Mouse (Mus musculus) erythroblast, adult 5-6 weeks (primary cell): ENCODE results near the gene Il21r. TPM values are rescaled to one million over a fixed set of nuclear protein-coding genes. Genes with fewer than 3 reads are reported as not detected.

Experiments used
- ATAC-seq: replicated peaks from 2 replicates; pipeline ENCODE4 v1.8.0; 2016; ENCODE audit warnings: moderate number of reproducible peaks, mild to moderate bottlenecking, moderate TSS enrichment, inconsistent platforms; ENCODE audit not compliant: poor library complexity, low FRiP score, severe bottlenecking
- total RNA-seq, 2 experiments: library from RNA; stranded (forward) in 1 of 2; stranded (reverse) in 1 of 2; fragments of 150-400 nt in 1 of 2; fragments of 200-764, 138-1000 nt in 1 of 2; gene quantifications; 2 replicates each; pipeline versions ENCODE4 v1.2.3 to v1.2.4; 2015 to 2017; ENCODE audit warnings: low replicate concordance in 2 of 2

Il21r gene
- total RNA-seq, 2 experiments from 2014 or later = 0.43 to 1.3 TPM

DNA sequence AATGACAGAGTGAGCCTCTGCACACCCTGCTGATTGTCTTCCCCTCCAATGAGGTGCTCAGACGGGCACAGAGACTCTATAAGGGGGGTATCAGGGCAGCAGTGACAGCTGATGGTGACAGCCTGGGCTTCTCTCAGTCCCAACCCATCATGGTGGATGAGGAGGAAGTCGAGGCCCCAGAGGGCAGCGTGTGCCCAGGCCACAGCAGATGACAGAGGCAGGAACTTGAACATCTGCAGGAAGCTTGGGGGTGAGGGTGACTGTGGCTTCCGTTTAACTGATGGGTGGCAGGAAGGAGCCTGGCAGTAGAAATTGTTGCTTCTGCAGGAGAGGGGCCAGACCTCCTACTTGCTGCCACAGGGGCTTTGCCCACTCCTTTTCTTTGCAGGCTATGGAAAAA lies 27.1 kb downstream of the Il21r start:
- ATAC-seq = no peak

DNA sequence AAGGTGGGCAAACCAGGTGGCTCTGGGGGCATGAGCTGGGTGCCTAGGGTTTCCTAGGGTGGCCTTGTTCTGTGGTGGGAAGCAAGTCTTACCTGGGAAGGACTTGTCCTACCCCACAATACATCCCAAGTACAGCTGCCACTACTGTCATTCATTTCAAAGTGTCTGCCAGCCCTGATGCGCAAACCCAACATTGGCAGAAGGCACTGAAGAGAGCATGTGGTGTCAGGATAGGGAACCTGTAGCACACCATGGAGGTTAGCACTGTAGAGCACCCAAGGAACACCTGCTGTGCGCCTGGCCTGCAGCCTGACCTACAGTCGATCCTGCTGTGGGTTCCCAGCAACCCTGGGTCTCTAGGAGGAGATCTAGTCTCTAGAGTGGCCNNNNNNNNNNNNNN lies 27.8 kb downstream of the Il21r start:
- no peak for ATAC-seq

DNA sequence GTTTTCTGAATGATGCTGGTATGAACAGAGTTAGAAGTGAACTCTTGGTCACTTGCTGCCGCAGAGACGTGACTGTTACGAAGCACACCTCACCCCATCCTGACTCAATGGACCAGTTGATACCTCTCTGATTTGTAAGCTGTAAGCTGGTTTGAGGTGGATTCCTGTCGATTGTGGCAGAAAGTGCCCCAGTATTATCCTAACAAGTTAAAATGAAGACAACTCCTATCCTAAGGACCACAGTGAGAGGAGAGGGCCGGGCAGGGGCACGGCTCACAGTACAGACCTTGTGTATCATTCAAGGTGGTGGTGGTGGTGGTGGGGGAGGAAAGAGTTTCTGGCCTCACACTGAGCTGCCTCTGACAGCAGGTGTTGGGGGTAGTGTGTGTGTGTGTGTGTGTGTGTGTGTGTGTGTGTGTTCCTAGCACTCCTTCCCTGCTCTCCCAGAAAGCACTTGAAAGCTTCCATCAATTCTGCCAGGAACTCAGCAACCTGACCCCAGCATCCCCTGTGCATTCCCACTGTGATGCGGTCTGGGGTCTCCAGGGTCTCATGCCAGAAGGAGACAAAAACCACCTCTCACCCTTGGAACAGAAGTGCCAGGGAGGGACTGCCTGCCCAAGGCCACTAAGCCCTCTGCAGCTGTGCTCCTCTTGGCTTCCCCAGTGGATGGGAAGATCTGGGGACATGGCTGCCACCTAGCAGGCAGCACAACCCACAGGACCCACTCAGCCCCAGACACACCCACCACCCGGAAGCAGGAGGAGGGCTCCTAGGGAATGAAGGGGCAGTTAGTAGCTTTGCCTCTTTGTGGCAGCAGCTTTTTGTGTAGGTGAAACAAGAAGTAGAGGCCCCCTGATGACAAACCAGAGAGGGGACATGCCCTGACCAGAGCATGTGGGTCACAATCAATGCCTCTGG lies 34.3 kb downstream of the Il21r start:
- ATAC-seq = no peak

DNA sequence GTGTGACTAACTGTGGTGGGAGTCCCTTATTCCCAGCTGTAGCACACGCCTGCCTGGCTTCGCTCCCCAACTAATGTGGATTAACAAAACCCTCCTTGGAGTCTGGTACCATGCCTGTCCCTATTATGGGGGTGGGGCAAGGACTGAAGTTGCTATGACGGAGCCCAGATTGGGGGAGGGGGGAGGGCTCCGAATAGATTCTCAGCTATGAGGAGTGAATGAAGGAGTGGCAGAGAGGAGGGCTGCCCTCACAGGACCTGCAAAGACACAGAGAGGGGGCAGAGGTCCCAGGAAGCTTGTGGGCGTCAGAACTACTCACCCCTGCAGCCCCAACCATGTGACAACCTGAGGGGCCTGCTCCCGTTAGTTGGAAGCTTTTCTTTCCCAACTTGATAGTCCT lies 35.1 kb downstream of the Il21r start:
- no peak for ATAC-seq

DNA sequence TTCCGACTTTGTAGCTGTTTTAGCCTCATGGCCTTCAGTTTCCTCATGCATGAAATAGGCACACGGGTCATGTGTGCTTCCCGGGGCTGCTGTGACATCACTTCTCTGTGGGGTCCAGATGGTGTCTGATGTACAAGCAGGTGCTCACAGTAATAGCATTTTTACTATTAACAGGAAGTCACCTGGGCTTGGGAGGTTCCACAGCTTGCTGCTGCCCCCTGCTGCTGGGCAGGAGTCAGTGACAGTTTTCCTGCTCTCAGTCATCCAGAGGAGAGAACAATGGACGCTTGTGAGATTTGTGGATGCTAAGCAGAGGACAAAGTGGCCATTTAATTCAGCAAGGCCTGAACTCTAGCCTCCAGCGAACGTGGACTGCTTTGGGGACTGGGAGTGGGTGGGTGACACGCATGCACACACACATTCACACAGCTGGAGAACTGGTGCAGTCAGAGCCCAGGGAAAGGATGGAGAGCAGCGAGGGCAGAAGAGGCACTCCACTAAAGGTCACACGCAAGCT lies 35.7 kb downstream of the Il21r start:
- ATAC-seq = no peak

DNA sequence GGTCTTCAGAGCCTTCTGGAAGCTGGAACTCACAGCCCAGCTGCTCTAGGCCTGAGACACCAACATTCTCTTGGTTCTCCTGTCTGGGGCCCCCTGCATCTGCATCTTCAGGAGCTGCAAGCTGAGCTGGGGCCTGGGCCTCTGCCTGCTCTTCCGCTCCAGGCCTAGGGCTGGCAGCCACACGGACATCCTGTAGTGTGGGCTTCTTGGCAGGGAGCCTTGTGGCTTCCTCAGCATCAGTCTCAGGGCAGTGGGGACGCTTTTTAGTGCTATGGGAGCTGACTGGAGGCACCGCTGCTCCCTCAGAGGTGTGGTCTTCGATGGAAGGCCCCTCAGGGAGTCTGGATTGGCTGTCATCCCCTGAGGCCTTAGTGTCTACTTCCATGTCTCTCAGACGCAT lies 40.7 kb downstream of the Il21r start:
- no peak for ATAC-seq

DNA sequence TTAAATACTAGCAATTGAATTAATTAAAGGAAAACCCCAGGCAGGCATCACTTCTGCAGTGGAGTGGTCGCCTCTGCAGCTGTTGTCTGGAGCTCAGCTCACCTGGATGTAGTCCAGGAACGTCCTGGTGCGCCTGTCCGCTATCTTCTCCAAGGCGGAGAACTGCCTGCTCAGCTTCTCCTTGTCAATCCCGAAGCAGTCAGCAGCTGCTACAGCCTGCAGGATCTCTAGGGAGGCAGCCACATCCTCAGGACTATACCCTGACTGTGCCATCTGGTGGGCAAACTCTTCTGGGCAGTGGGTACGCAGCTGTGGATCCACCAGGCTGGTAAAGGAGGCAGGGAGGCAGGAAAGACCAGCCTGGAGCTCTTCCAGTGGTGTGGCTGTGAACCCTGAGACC lies 42.2 kb downstream of the Il21r start:
- no peak for ATAC-seq

DNA sequence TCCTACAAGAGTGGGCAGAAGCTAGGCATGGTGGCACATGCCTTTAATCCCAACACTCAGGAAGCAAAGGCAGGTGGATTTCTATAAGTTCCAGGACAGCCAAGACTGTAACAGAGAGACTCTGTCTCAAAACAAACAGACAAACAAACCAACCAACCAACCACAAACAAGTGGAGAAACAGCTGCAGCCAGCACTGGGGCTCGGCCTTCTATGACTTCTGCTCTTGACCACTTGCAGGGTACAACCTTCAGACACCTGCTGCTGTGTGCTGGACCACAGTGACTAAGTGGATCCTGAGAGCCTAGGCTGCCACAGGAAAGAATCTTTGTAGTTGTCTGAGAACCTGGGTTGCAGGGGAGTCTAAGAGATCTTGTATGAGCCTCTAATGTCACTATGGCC lies 45.8 kb downstream of the Il21r start:
- ATAC-seq = no peak

DNA sequence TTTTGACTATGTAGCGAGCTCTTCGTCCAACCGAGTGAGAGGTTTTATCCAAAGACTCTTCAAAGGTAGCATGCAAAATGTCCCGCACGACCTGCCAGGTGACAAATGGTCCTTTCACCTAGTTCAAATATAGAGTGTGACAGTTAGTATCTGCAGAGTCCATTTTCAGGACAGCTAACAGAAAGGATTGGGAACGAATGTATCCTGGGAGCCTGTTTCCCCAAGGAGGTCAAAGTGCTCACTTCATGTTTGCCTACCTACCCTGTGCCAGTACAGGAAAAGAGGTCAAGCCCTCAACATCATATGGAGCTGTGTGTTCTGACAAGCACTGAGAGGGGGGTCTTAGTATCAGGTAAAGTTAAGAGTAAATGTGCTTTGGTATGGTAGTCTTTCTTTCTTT lies 54.3 kb downstream of the Il21r start:
- ATAC-seq = no peak

DNA sequence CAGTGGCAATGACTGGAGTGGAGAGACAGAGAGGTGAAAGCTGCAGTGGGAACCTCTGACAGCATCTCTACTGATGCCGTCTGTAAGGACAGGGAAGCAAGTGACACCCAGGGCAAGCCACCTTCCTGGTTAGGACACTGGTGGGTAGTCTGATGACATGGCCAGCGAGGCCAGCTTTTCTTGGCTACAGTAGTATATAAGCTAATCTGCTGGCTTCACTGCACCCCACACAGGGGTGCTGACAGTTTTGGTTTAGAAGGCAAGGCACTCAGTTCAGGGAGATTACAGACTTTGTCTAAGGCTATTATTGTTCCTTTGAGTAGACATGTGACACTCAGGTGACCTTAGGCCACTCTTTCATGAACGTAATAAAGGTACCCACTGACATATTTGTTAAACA lies 60.4 kb downstream of the Il21r start:
- no peak for ATAC-seq

DNA sequence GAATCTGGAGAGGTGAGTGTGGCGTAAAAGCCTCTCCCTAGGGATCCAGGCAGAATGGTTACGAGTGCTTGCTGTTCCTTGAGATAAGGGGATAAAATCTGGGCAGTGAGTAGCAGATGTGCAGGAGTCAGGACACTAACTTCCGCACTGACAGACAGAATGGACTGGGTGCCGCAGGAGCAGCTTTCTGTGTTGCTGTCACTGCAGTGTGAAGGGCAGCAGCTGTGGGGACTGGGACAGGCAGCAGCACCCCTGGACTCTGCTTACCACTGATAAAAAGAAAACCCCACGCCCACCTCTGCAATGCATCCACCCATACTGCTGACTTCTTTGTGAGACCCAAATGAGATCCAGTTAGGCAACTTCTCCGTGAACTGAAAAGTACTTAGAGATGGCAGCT lies 67.6 kb downstream of the Il21r start:
- ATAC-seq = no peak

DNA sequence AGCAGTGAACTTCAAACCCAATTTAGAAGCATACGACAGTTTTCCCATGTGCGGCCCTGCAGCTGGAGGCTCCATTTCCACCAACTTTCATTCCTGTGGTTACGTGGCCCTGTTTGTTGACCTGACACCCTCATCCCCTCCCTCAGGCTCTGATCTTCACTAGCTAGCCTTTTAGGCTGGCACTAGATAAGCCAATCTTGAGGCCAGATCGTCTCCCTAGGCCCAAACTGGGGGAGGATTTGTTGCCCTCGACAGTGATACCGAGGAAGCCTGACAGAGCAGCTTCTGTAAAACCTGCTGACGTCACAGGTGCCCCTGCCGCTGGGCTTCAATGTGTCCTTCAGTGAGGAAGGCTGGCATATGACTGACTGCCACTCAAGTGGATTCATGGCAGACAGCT lies 68.2 kb downstream of the Il21r start:
- no peak for ATAC-seq

DNA sequence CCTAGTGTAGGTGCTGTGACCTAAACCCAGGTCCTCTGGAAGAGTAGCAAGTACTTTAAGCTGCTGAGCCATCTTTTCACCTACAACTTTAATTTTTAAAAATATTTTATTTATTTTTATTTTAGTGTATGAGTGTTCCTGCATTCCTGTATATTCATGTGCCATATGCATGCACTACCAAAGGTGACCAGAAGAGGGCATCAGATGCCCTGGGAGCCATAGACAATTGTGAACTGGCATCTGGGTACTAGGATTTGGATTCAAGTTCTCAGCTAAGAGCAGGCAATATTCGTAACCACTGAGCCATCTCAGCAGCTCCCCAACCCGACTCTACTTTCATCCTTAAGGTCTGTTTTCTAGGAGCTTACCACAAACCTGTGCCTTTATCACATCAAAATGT lies 71.7 kb downstream of the Il21r start:
- ATAC-seq = peak; percentile 66

DNA sequence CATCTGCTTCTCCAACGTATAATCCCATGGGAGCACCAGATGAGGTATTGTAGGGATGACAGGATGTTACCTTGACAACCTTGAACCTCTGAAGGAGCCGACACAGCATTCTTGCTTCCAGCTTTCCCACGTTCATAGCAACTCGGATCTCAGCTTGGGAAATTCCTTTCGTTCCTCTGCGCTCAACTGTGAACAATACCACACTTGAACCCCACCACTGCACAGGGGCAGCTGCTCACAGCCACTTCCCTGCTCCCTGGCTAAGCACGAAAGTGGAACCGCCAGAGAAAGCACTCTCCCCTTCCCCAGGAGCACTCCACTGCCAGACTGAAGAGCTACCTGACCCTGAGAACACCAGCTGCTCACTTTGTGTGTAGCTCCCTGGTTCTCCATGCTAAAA lies 75.5 kb downstream of the Il21r start:
- ATAC-seq = no peak

DNA sequence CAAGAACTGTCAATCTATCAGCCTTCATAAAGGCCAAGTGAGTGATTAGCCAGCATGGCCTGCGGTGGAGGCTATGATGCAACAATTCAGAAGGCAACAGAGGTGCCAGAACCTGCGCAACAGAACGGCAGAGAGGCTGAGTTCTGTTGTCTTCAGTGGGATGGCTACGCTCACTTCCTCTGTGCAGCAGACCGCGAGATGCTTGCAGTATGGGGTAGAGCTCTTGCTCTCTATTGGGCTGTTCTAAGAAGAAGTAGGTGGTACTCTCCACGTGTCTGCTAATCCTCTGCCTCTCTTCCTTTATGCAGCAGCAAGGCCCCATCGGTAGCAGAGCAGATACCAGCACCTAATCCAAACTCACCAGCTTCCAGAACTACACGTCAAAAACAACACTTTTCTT lies 76.7 kb downstream of the Il21r start:
- no peak for ATAC-seq

Other genes with a start within 250 kb of the Il21r start
- 6.7 TPM in 1 of 2 replicates, not detected in the other for gene Kdm8, start 158.8 kb upstream of the Il21r start, total RNA-seq (2015; ENCODE audit: low replicate concordance)
- gene Kdm8, start 158.8 kb upstream of the Il21r start, total RNA-seq (2017; ENCODE audit: low replicate concordance) = 1.3 and 1.8 TPM in 2 replicates
- gene Nsmce1, start 111.8 kb upstream of the Il21r start, total RNA-seq (2015; ENCODE audit: low replicate concordance) = 21.7 and 24.0 TPM in 2 replicates
- 12.8 and 18.6 TPM in 2 replicates for gene Nsmce1, start 111.8 kb upstream of the Il21r start, total RNA-seq (2017; ENCODE audit: low replicate concordance)
- 1.3 and 6.1 TPM in 2 replicates for gene Il4ra, start 51.3 kb upstream of the Il21r start, total RNA-seq (2015; ENCODE audit: low replicate concordance)
- 4.0 and 6.1 TPM in 2 replicates for gene Il4ra, start 51.3 kb upstream of the Il21r start, total RNA-seq (2017; ENCODE audit: low replicate concordance)
- 5.2 and 10.2 TPM in 2 replicates for gene Gtf3c1, start 104.4 kb downstream of the Il21r start, total RNA-seq (2015; ENCODE audit: low replicate concordance)
- 8.9 and 15.8 TPM in 2 replicates for gene Gtf3c1, start 104.4 kb downstream of the Il21r start, total RNA-seq (2017; ENCODE audit: low replicate concordance)
- 1.7 and 1.9 TPM in 2 replicates for gene D430042O09Rik, start 104.5 kb downstream of the Il21r start, total RNA-seq (2015; ENCODE audit: low replicate concordance)
- gene D430042O09Rik, start 104.5 kb downstream of the Il21r start, total RNA-seq (2017; ENCODE audit: low replicate concordance) = 4.0 and 4.1 TPM in 2 replicates